Mouse (Mus musculus) testis, adult 2 months (tissue): ENCODE data around the gene Eif2ak4. TPM values are rescaled to one million over a fixed set of nuclear protein-coding genes. Genes with fewer than 3 reads are reported as not detected.

Source experiments
- H3K27ac ChIP-seq: fragments of 200-500 bp; 2 replicates; pipeline ENCODE4 v1.5.1; 2012; ENCODE audit warnings: low read depth, low read length; ENCODE audit not compliant: control insufficient read depth, insufficient read depth
- H3K27me3 ChIP-seq: fragments of 200-500 bp; 2 replicates; pipeline ENCODE4 v1.6.1; 2012; ENCODE audit warnings: mild to moderate bottlenecking, low read length, moderate library complexity; ENCODE audit not compliant: control insufficient read depth, insufficient read depth
- H3K36me3 ChIP-seq: fragments of 200-500 bp; 2 replicates; pipeline ENCODE4 v1.6.1; 2012; ENCODE audit warnings: mild to moderate bottlenecking, low read length; ENCODE audit not compliant: control insufficient read depth, insufficient read depth
- H3K4me1 ChIP-seq: fragments of 200-500 bp; 2 replicates; pipeline ENCODE4 v1.6.1; 2012; ENCODE audit warnings: low read length; ENCODE audit not compliant: control insufficient read depth, insufficient read depth
- H3K4me3 ChIP-seq: fragments of 200-500 bp; 2 replicates; pipeline ENCODE4 v1.5.1; 2012; ENCODE audit warnings: low read depth, mild to moderate bottlenecking, low read length, moderate library complexity, mixed read lengths; ENCODE audit not compliant: control insufficient read depth
- CTCF ChIP-seq: fragments of 200-500 bp; IDR thresholded peaks from 2 replicates; pipeline ENCODE4 v1.5.1; 2012; ENCODE audit warnings: low read depth, mild to moderate bottlenecking, inconsistent platforms, low read length, moderate library complexity; ENCODE audit not compliant: control insufficient read depth, insufficient read depth, insufficient replicate concordance
- POLR2A ChIP-seq: fragments of 200-500 bp; IDR thresholded peaks from 2 replicates; pipeline ENCODE4 v1.6.1; 2012; ENCODE audit warnings: low read depth, mild to moderate bottlenecking, inconsistent platforms, low read length, moderate library complexity; ENCODE audit not compliant: control insufficient read depth
- polyA plus RNA-seq: library from polyadenylated mRNA; depleted of rRNA; stranded (reverse); fragments of >200 nt; gene quantifications from 2 replicates; pipeline ENCODE4 v1.2.3, GENCODE M21; 2012; rRNA removed

Eif2ak4 gene
- polyA plus RNA-seq, 1 experiment: 4.5 TPM

DNA sequence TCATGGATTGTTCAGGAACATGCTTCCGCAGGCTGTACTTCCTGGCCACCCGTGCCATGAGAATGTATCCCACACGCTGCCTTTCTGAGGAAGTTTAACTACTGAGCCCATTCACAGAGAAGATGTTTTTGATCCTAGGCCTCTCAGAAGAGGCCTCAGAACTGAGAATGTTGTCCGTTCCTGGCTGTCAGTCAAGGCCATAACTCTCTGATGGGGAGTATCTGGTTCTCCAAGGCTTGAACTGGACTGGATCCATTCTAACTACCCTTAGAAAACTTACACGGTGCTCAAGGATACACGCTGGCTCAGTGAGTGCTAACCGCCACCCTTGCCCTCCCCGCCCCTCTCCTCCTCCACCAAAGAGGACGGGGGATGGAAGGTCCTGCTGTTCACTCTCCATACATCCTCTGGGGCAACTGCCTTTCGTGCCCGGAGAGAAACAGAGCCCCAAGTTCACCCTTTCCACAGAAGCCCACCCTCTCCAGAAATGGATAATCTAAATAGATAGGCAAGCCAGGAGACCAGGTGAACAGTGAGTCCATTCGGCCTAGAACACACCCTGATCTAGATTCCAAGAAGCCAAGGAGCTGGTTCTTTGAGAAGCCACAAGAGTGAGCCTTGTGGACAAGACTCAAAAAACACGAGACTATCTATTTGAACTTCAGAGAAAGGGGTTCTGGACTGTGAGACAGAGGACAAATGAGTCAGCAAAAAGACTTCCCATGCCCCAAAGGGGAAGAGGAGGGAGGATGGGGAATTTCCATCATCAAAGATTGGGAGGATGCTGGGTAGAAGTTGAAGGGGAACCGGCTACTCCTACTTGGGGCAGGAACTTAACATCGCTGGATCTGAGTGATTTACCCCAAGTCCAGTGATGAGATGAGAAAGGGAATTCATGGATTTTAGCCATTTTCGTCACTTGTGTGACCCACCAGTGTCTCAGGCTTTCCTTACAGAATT lies 124.3 kb downstream of the Eif2ak4 start:
- no peaks in the 10 kb centered on the region for H3K36me3 ChIP-seq
- no peaks in the 10 kb centered on the region for H3K27me3 ChIP-seq
- H3K27ac ChIP-seq: peak overlapping the region; percentile 37; the same call in 1 of the 2 replicates
- H3K4me3 ChIP-seq: no peak overlapping the region
- TF ChIP-seq POLR2A: no peak
- TF ChIP-seq CTCF: no peak
- H3K4me1 ChIP-seq: peaks cover 7% of the 10 kb centered on the region

DNA sequence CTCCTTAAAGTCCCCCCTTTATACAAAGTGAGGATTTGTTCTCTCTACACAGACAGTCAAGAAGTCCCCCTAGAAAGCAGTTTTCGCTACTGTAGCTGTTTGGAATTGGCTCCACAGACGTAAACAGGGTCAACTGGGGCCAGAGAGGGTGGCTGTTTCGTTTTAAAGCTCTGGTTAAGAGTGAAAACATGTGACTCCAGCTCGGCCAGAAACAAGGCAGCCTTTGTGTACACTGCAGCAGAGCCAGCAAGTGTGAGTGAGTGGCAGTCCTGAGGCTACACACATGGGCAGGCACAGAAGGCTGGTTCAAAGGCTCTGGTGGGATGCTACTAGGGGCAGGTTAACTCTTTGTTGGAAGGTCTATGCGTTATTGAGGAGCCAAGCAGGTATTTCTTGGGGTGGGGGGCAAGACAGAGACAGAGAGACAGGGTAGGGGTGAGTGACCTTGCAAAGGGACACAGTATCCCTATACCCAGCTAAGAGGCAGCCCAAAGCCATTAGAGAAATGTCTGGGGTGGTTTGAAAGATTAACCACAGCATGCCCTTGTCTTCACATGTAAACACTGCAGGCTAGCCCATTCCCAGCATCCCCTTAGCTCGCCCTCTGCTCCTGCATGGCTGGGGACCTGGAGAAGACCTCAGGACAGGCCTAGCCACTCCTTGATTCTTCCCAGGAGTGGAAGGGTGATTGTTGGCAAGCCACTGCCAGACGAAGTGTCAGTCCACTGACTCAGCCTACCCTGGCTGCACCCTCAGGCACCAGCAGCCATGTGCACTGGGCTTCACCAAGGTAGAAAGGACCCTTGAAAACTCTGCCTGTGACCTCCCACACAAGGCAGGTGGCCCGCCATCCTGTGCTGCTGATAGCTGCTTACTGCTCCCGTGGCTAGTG lies 131.9 kb downstream of the Eif2ak4 start:
- Histone ChIP-seq H3K36me3 (no peaks in the 10 kb centered on the region), H3K27me3 (no peaks in the 10 kb centered on the region), H3K27ac (peak overlapping the region; percentile 1; the same call in 1 of the 2 replicates), H3K4me1 (peaks cover 3% of the 10 kb centered on the region; the same call in 1 of the 2 replicates), H3K4me3 (no peak overlapping the region)
- TF ChIP-seq POLR2A (no peak), CTCF (no peak)

DNA sequence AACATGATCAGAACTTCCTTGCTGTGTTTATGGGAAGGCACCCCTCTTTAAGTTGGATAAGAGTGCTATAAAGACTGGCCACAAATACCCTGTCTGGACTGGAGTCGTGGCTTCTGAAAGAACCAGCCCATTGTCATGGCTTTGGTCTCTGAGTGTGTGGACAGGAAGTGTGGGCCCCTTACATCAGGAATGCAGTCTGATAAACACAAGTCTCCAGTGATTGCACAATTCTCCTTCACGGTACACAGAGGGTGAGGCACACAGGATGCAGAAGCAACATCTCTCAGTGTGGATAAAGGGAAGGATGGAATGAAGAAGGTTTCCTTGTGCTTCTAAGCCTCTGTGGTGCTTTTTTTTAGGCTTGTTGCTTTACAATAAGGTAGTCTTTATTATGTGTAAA lies 133.8 kb downstream of the Eif2ak4 start:
- TF ChIP-seq CTCF (no peak), POLR2A (no peak)
- H3K27ac ChIP-seq: no peak overlapping the region
- H3K4me1 ChIP-seq: peaks cover 3% of the 10 kb centered on the region; the same call in 1 of the 2 replicates
- no peak overlapping the region for H3K4me3 ChIP-seq
- H3K27me3 ChIP-seq: no peaks in the 10 kb centered on the region
- H3K36me3 ChIP-seq: no peaks in the 10 kb centered on the region

DNA sequence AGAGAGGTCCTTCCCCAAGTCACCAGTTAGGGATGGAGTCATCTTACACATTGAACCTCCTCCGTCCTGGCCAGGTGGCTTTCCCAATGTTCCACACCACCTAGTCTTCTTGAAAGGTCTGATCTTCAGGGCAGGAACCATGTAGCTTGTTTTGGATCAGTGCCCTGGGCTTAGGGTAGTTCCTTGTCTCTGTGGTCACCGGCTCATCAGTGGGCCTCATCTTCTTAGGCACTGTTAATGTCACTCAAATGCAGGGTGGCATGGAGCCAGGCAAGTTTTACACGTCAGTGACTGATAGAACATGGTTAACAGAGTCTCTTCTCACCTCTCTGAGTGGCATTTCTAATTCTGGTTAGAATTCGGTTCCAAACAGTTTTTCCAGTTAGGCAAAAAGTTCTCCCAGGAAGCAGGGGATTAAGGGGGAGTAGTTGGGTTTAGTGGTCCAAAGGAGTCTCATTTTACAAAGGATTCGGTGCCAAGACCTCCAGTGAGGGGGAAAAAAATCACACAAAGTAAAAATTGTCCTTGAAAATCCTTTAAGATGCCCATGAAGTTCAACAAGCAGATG lies 134.8 kb downstream of the Eif2ak4 start:
- Histone ChIP-seq H3K27me3 (no peaks in the 10 kb centered on the region), H3K4me1 (peaks cover 3% of the 10 kb centered on the region; the same call in 1 of the 2 replicates), H3K27ac (no peak overlapping the region), H3K4me3 (no peak overlapping the region), H3K36me3 (no peaks in the 10 kb centered on the region)
- TF ChIP-seq POLR2A (no peak), CTCF (no peak)

DNA sequence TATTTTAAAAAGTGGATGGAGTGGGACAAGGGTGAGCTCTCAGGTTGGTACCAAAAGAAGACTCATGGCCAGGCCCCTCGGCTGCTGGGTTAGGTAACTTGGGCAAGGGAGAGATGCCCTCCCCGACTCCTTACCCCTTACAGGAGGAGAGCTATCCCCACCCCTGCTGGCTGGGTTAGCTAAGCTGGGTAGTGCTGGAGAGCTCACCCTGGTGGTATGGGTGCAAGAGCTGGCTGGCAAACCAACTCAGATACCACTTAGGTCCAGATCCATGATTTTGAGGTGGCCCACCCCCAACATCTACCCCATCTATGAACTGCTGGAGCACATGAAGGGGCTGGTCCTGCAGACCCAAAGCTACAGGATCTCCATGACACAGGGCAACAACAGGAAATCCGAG lies 136.4 kb downstream of the Eif2ak4 start:
- no peaks in the 10 kb centered on the region for H3K36me3 ChIP-seq
- no peak overlapping the region for H3K4me3 ChIP-seq
- H3K27me3 ChIP-seq: no peaks in the 10 kb centered on the region
- H3K27ac ChIP-seq: no peak overlapping the region
- TF ChIP-seq CTCF (no peak), POLR2A (no peak)
- H3K4me1 ChIP-seq: peaks cover 3% of the 10 kb centered on the region; the same call in 1 of the 2 replicates

Other genes starting within 250 kb of the Eif2ak4 start
- 24.7 and 29.8 TPM in 2 replicates for gene Fsip1, start 131.7 kb upstream of the Eif2ak4 start, polyA plus RNA-seq
- gene Gpr176, start 15.2 kb upstream of the Eif2ak4 start, polyA plus RNA-seq: 0.32 and 0.36 TPM in 2 replicates
- 159 and 160 TPM in 2 replicates for gene Srp14, start 91.1 kb downstream of the Eif2ak4 start, polyA plus RNA-seq
- 0.84 and 0.88 TPM in 2 replicates for gene Bmf, start 161.1 kb downstream of the Eif2ak4 start, polyA plus RNA-seq
- gene Bub1b, start 209.6 kb downstream of the Eif2ak4 start, polyA plus RNA-seq: 18.4 and 20.0 TPM in 2 replicates